7 mouse cellular contexts compared by ENCODE assay signal in genomic region chr9:40799112-40799511, GRCm38 (mm10). TPM values are rescaled to one million over a fixed set of nuclear protein-coding genes. Genes with fewer than 3 reads are reported as not detected.
DNase-seq lines count a peak whose midpoint lies in the region; ATAC-seq and TF ChIP-seq lines count a peak whose summit lies in the region.

No protein-coding gene starts in this region.

- TF ChIP-seq CTCF in testis, adult 2 months (IDR thresholded peaks at IDR 0.05; ENCODE audit: control insufficient read depth, insufficient read depth, insufficient replicate concordance, low read depth, low read length): no peak

- peak overlapping the region; percentile 81 for H3K27ac ChIP-seq in testis, adult 2 months (ENCODE audit: control insufficient read depth, insufficient read depth, low read depth, low read length)
- H3K27ac ChIP-seq in forebrain, embryonic 15.5 days (replicated peaks): peak overlapping the region; percentile 99
- H3K27ac ChIP-seq in liver, embryonic 11.5 days (ENCODE audit: low read depth, low read length): peak overlapping the region; percentile 96

- WGBS in forebrain, embryonic 15.5 days: 47% methylated on average over 3 of the region's 3 CpGs
- 34% methylated on average over 3 of the region's 3 CpGs for WGBS in liver, embryonic 11.5 days

- H3K4me3 ChIP-seq in testis, adult 2 months (ENCODE audit: control insufficient read depth, low read depth, low read length): no peak overlapping the region
- H3K4me3 ChIP-seq in forebrain, embryonic 15.5 days: no peak overlapping the region
- peak overlapping the region; percentile 99 for H3K4me3 ChIP-seq in liver, embryonic 11.5 days (ENCODE audit: low read depth, low read length)

- no peak overlapping the region for H3K4me2 ChIP-seq in forebrain, embryonic 15.5 days (replicated peaks)
- peak overlapping the region; percentile 90 for H3K4me2 ChIP-seq in liver, embryonic 11.5 days

- H3K9ac ChIP-seq in forebrain, embryonic 15.5 days (replicated peaks): peak overlapping the region; percentile 79
- H3K9ac ChIP-seq in liver, embryonic 11.5 days (ENCODE audit: low read depth, low read length): peak overlapping the region; percentile 100

- no peak for DNase-seq in testis, postnatal 14 days (ENCODE audit: low spot score)
- peak; percentile 43 for DNase-seq in liver, embryonic 11.5 days (ENCODE audit: low spot score)
- peak; percentile 37 for DNase-seq in thymus, postnatal 14 days
- DNase-seq in cerebellum, adult 8-10 months: no peak
- DNase-seq in cerebellum, adult 18-20 months: no peak

- H3K36me3 ChIP-seq in testis, adult 2 months (ENCODE audit: control insufficient read depth, insufficient read depth, low read length): no peaks in the 10 kb centered on the region
- H3K36me3 ChIP-seq in forebrain, embryonic 15.5 days: peaks cover 7% of the 10 kb centered on the region
- H3K36me3 ChIP-seq in liver, embryonic 11.5 days (ENCODE audit: control insufficient read depth, insufficient read depth, low read length): peaks cover 8% of the 10 kb centered on the region; the same call in 1 of the 2 replicates

- no peaks in the 10 kb centered on the region for H3K27me3 ChIP-seq in testis, adult 2 months (ENCODE audit: control insufficient read depth, insufficient read depth, low read length)
- H3K27me3 ChIP-seq in forebrain, embryonic 15.5 days: no peaks in the 10 kb centered on the region
- H3K27me3 ChIP-seq in liver, embryonic 11.5 days (replicated peaks; ENCODE audit: control insufficient read depth, insufficient read depth, low read length): no peaks in the 10 kb centered on the region

- ATAC-seq in forebrain, embryonic 15.5 days (replicated peaks): no peak
- no peak for ATAC-seq in liver, embryonic 11.5 days (replicated peaks; ENCODE audit: low FRiP score)

- no peak for TF ChIP-seq POLR2A in testis, adult 2 months (IDR thresholded peaks at IDR 0.05; ENCODE audit: control insufficient read depth, low read depth, low read length)

- H3K4me1 ChIP-seq in testis, adult 2 months (ENCODE audit: control insufficient read depth, insufficient read depth, low read length): peaks cover 7% of the 10 kb centered on the region
- peaks cover 19% of the 10 kb centered on the region for H3K4me1 ChIP-seq in forebrain, embryonic 15.5 days
- peaks cover 17% of the 10 kb centered on the region for H3K4me1 ChIP-seq in liver, embryonic 11.5 days (replicated peaks; ENCODE audit: control insufficient read depth, insufficient read depth, low read length)

- no peaks in the 10 kb centered on the region for H3K9me3 ChIP-seq in forebrain, embryonic 15.5 days
- H3K9me3 ChIP-seq in liver, embryonic 11.5 days (ENCODE audit: control insufficient read depth, low read length): no peaks in the 10 kb centered on the region

RNA-seq across cellular contexts. Expression of gene Hspa8, which starts 1.7 kb away (rescaled TPM):
- 307 and 321 TPM in 2 replicates for polyA plus RNA-seq in testis, adult 2 months (2012; rRNA removed)
- 3,198 TPM in 2 replicates for polyA plus RNA-seq in forebrain, embryonic 15.5 days (2015; fragmentation: Nextera tagmentation; extraction: Ambion mirVana)
- 3,603 and 3,888 TPM in 2 replicates for polyA plus RNA-seq in liver, embryonic 11.5 days (2014; fragmentation: Nextera tagmentation; extraction: Ambion mirVana)

Comparison
In these comparisons a context has a peak if more than half of its experiments do, and no peak if none do; other contexts are left out.
1. DNase-seq: peak in liver, embryonic 11.5 days (single experiment) and thymus, postnatal 14 days (single experiment); none in testis, postnatal 14 days (single experiment), cerebellum, adult 8-10 months (single experiment) and cerebellum, adult 18-20 months (0 of 2).
2. Peak in every context shown above with its lines, with median percentiles within 50 percentile points of each other: H3K27ac ChIP-seq.